Mouse (Mus musculus): ENCODE results near the gene Ndrg4.

- TF ChIP-seq REST (IDR thresholded peaks at IDR 0.05; ENCODE audit: insufficient read depth, insufficient read length), result no peak
- no peak for TF ChIP-seq POLR2AphosphoS2 (IDR thresholded peaks at IDR 0.05; ENCODE audit: insufficient read length, low read depth)
- TF ChIP-seq TCF3 (IDR thresholded peaks at IDR 0.05; ENCODE audit: insufficient read length, low read depth), result no peak
These were observed 19.9 kb downstream of the Ndrg4 start for GRCm38 (mm10) chr8:95696661-95697060.

All from myocyte (in vitro differentiated cells).